Mouse (Mus musculus): ENCODE measurements around the gene Aldoart1.

Aldoart1 gene

GRCm38 (mm10) chr4:72852534-72852933 is at the start of gene Aldoart1:
Gene Aldoart1 (minus strand): TSS chr4:72852634.
- no peak for DNase-seq (ENCODE audit: low spot score in 2 of 2)

- DNase-seq (ENCODE audit: low spot score in 2 of 2) = no peak
These were observed 49.1 kb upstream of the Aldoart1 start for GRCm38 (mm10) chr4:72901566-72901965.

GRCm38 (mm10) chr4:72865371-72866075 is 13.1 kb upstream of the Aldoart1 start:
- no peak for DNase-seq (ENCODE audit: low spot score in 2 of 2)

- no peak for DNase-seq (ENCODE audit: low spot score in 2 of 2)
These were observed 8.2 kb downstream of the Aldoart1 start for GRCm38 (mm10) chr4:72844276-72844675.

- no peak for DNase-seq (ENCODE audit: low spot score in 2 of 2)
These were observed 9.4 kb downstream of the Aldoart1 start for GRCm38 (mm10) chr4:72843025-72843424.

GRCm38 (mm10) chr4:72836430-72836829 is 16.0 kb downstream of the Aldoart1 start:
- no peak for DNase-seq (ENCODE audit: low spot score in 2 of 2)

- no peak for DNase-seq (ENCODE audit: low spot score in 2 of 2)
These were observed 17.0 kb downstream of the Aldoart1 start for GRCm38 (mm10) chr4:72835400-72835799.

- no peak for DNase-seq (ENCODE audit: low spot score in 2 of 2)
These were observed 51.6 kb downstream of the Aldoart1 start for GRCm38 (mm10) chr4:72800816-72801215.

All from natural killer cell, adult 2 months (primary cell).